Comparison of ENCODE assay signal across 7 mouse cellular contexts in the genomic region with DNA sequence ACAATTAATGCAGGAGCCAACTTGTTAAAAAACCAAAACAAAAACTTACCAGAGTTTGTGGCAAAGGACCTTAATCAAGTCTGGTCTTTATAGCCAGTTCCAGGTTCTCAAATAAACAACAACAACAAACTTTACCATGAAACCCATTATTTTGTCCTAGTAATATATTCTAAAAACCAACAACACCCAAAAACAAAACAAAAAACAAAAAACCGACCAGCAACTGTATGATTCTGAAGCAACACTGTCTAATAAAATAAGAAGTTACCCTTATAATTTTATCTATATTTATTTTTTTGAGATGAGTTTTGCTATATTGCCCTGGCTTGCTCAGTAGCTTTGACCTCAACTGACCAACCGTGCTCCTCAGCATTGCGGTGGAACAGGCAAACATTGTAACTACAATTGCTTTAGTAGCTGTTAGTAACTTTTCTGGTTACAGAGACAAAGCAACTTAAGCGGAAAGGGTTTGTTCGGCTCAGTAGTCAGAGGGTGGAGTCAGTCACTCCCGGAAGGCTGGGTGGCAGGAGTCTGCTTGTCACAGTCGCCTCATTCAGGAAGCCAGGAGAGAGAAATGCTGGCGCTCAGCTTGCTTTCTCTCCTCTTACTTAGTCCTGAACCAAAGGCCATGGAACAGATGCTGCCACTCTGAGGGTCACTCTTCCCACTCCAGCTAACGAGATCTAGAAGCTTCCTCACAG. TPM values are rescaled to one million over a fixed set of nuclear protein-coding genes. Genes with fewer than 3 reads are reported as not detected.
DNase-seq lines count a peak whose midpoint lies in the region; ATAC-seq and TF ChIP-seq lines count a peak whose summit lies in the region.

No protein-coding gene starts in this region.

- in situ Hi-C loops in CH12.LX (cut with MboI; ENCODE audit: low pct_ligation_motif_present, low pct_unique_long_range_greater_than_20kb, low sequenced_read_pairs), result no loop called here

- peak overlapping the region; percentile 57 for H3K27ac ChIP-seq in CH12.LX (ENCODE audit: insufficient read depth, low read depth)
- peak overlapping the region; percentile 27 for H3K27ac ChIP-seq in bone marrow, adult 2 months (ENCODE audit: control insufficient read depth, insufficient read depth, low read depth, low read length, poor library complexity)
- no peak overlapping the region for H3K27ac ChIP-seq in midbrain, embryonic 15.5 days
- H3K27ac ChIP-seq in limb, embryonic 10.5 days, result no peak overlapping the region

- 7% methylated on average over 9 of the region's 9 CpGs for WGBS in bone marrow, adult 2 months
- 42% methylated on average over 9 of the region's 9 CpGs for WGBS in midbrain, embryonic 15.5 days
- WGBS in limb, embryonic 10.5 days, result 58% methylated on average over 9 of the region's 9 CpGs

- peak; percentile 93 for TF ChIP-seq POLR2A in CH12.LX (IDR thresholded peaks at IDR 0.05; ENCODE audit: low read depth, low read length)
- 0 out of 2 replicates have a peak, but pooled peaks have one; percentile 9 for TF ChIP-seq POLR2A in bone marrow, adult 2 months (IDR thresholded peaks at IDR 0.05; ENCODE audit: borderline replicate concordance, control insufficient read depth, low read depth, low read length)

- TF ChIP-seq EP300 in CH12.LX (IDR thresholded peaks at IDR 0.05; ENCODE audit: low read length), result 0 out of 2 replicates have a peak, but pooled peaks have one; percentile 25

- no peaks in the 10 kb centered on the region for H3K79me2 ChIP-seq in CH12.LX (replicated peaks; ENCODE audit: control insufficient read depth, extremely low read depth, insufficient read depth, poor library complexity, severe bottlenecking)

- H3K9me3 ChIP-seq in CH12.LX (replicated peaks; ENCODE audit: low read length), result no peaks in the 10 kb centered on the region
- H3K9me3 ChIP-seq in midbrain, embryonic 15.5 days, result no peaks in the 10 kb centered on the region
- no peaks in the 10 kb centered on the region for H3K9me3 ChIP-seq in limb, embryonic 10.5 days (replicated peaks)

- peak; percentile 28; the same call in 1 of the 2 replicates for ATAC-seq in megakaryocyte, adult 5-6 weeks (ENCODE audit: poor library complexity, severe bottlenecking)
- ATAC-seq in midbrain, embryonic 15.5 days (replicated peaks), result no peak

- H3K9ac ChIP-seq in CH12.LX (ENCODE audit: insufficient read depth, low read depth), result peak overlapping the region; percentile 23; the same call in 1 of the 2 replicates
- no peak overlapping the region for H3K9ac ChIP-seq in midbrain, embryonic 15.5 days

- TF ChIP-seq CTCF in CH12.LX (conservative IDR thresholded peaks at IDR 0.05 in 1 of 2, IDR thresholded peaks at IDR 0.05 in 1 of 2; ENCODE audit: low read depth in 2 of 2, low read length in 2 of 2), result no peak
- no peak for TF ChIP-seq CTCF in bone marrow, adult 2 months (IDR thresholded peaks at IDR 0.05; ENCODE audit: control insufficient read depth, insufficient read depth, low read length)

- peak overlapping the region in 2 of 3 experiments; percentile 22 to 23 for H3K4me3 ChIP-seq in CH12.LX (replicated peaks in 1 of 3; ENCODE audit: low read depth in 2 of 3, low read length in 2 of 3, poor library complexity in 1 of 3)
- H3K4me3 ChIP-seq in bone marrow, adult 2 months (replicated peaks; ENCODE audit: control insufficient read depth, low read depth, low read length), result no peak overlapping the region
- no peak overlapping the region for H3K4me3 ChIP-seq in midbrain, embryonic 15.5 days
- no peak overlapping the region for H3K4me3 ChIP-seq in limb, embryonic 10.5 days

- TF ChIP-seq RAD21 in CH12.LX (IDR thresholded peaks at IDR 0.05; ENCODE audit: low read depth, low read length), result no peak

- no peaks in the 10 kb centered on the region for H3K36me3 ChIP-seq in CH12.LX (replicated peaks in 1 of 2; ENCODE audit: control insufficient read depth in 1 of 2, insufficient read depth in 1 of 2, low read length in 1 of 2)
- no peaks in the 10 kb centered on the region for H3K36me3 ChIP-seq in midbrain, embryonic 15.5 days (replicated peaks)
- no peaks in the 10 kb centered on the region for H3K36me3 ChIP-seq in limb, embryonic 10.5 days

- peaks cover 4 to 29% of the 10 kb centered on the region in 2 experiments; a peak in 3 of 4 replicates for H3K4me1 ChIP-seq in CH12.LX (ENCODE audit: control insufficient read depth in 1 of 2, insufficient read depth in 2 of 2)
- H3K4me1 ChIP-seq in bone marrow, adult 2 months (ENCODE audit: control insufficient read depth, insufficient read depth, low read length), result peaks cover 4% of the 10 kb centered on the region; the same call in 1 of the 2 replicates
- peaks cover 25% of the 10 kb centered on the region for H3K4me1 ChIP-seq in midbrain, embryonic 15.5 days
- peaks cover 18% of the 10 kb centered on the region for H3K4me1 ChIP-seq in limb, embryonic 10.5 days

- no peaks in the 10 kb centered on the region for H3K27me3 ChIP-seq in CH12.LX (replicated peaks)
- no peaks in the 10 kb centered on the region for H3K27me3 ChIP-seq in midbrain, embryonic 15.5 days (replicated peaks)
- no peaks in the 10 kb centered on the region for H3K27me3 ChIP-seq in limb, embryonic 10.5 days (ENCODE audit: low read depth, poor library complexity, severe bottlenecking)

- peak overlapping the region; percentile 94 for H3K4me2 ChIP-seq in CH12.LX (ENCODE audit: insufficient read depth, low read depth, poor library complexity, severe bottlenecking)
- H3K4me2 ChIP-seq in midbrain, embryonic 15.5 days, result no peak overlapping the region

- peak; percentile 88 for DNase-seq in CH12.LX (ENCODE audit: extremely low read depth)
- DNase-seq in kidney, adult 9 months, result peak; percentile 74
- peak; percentile 58 for DNase-seq in thymus, postnatal 25 days
- no peak for DNase-seq in limb, embryonic 10.5 days (ENCODE audit: low spot score)

- dilution Hi-C loops in CH12.LX (cut with MboI; ENCODE audit: extremely low pct_ligation_motif_present, extremely low pct_unique_long_range_greater_than_20kb, low sequenced_read_pairs), result no loop called here

TF ChIP-seq in CH12.LX, 34 proteins besides CTCF, POLR2A, EP300 and RAD21 (continues in another document):
- TF ChIP-seq BHLHE40 (IDR thresholded peaks at IDR 0.05; ENCODE audit: low read depth, low read length) (0 out of 2 replicates have a peak, but pooled peaks have one; percentile 19), NRF1 (IDR thresholded peaks at IDR 0.05; ENCODE audit: low read depth, low read length) (peak; percentile 42; the same call in 1 of the 2 replicates), GABPA (IDR thresholded peaks at IDR 0.05; ENCODE audit: insufficient replicate concordance, low read depth, low read length) (no peak), POLR2AphosphoS2 (IDR thresholded peaks at IDR 0.05; ENCODE audit: low read depth, low read length) (peak; percentile 74; the same call in 1 of the 2 replicates), IRF4 (IDR thresholded peaks at IDR 0.05; ENCODE audit: low read depth, low read length) (peak; percentile 45), TCF12 (IDR thresholded peaks at IDR 0.05; ENCODE audit: low read depth, low read length) (peak; percentile 85), ETS1 (conservative IDR thresholded peaks at IDR 0.05; ENCODE audit: low read depth, low read length) (peak; percentile 28; the same call in 1 of the 2 replicates), SMC3 (IDR thresholded peaks at IDR 0.05; ENCODE audit: low read depth, low read length) (no peak), NELFE (IDR thresholded peaks at IDR 0.05; ENCODE audit: low read depth, low read length) (peak; percentile 93), USF2 (conservative IDR thresholded peaks at IDR 0.05; ENCODE audit: low read depth, low read length) (no peak), CHD2 (IDR thresholded peaks at IDR 0.05; ENCODE audit: low read length) (peak; percentile 40; the same call in 1 of the 2 replicates), MXI1 (IDR thresholded peaks at IDR 0.05; ENCODE audit: low read depth, low read length) (peak; percentile 60; the same call in 1 of the 2 replicates), JUN (IDR thresholded peaks at IDR 0.05; ENCODE audit: insufficient read depth, low read depth, low read length) (no peak), RCOR1 (conservative IDR thresholded peaks at IDR 0.05; ENCODE audit: low read depth, low read length) (no peak), CHD1 (IDR thresholded peaks at IDR 0.05; ENCODE audit: low read depth, low read length) (peak; percentile 62; the same call in 1 of the 2 replicates), MAZ (IDR thresholded peaks at IDR 0.05; ENCODE audit: low read depth, low read length) (0 out of 2 replicates have a peak, but pooled peaks have one; percentile 58), MYC (IDR thresholded peaks at IDR 0.05; ENCODE audit: low read depth, low read length) (0 out of 2 replicates have a peak, but pooled peaks have one; percentile 20), SIN3A (IDR thresholded peaks at IDR 0.05; ENCODE audit: low read length) (peak; percentile 78; the same call in 1 of the 2 replicates), ZKSCAN1 (IDR thresholded peaks at IDR 0.05; ENCODE audit: borderline replicate concordance, low read depth, low read length) (no peak), TBP (conservative IDR thresholded peaks at IDR 0.05; ENCODE audit: low read depth, low read length) (peak; percentile 93), MAFK (IDR thresholded peaks at IDR 0.05; ENCODE audit: insufficient replicate concordance, low read length) (0 out of 2 replicates have a peak, but pooled peaks have one; percentile 16)

RNA-seq across cellular contexts. Expression of a gene that starts 1.4 kb away (rescaled TPM):
- total RNA-seq in CH12.LX (2012; rRNA removed) (5.3 and 6.7 TPM in 2 replicates), CH12.LX (2014; rRNA removed) (6.2 and 6.4 TPM in 2 replicates)
- 5.6 and 7.1 TPM in 2 replicates for polyA plus RNA-seq in CH12.LX (2012; ENCODE audit: insufficient read length, low read depth)
- polyA plus RNA-seq in bone marrow, adult 2 months (2011; ENCODE audit: insufficient read depth, insufficient read length, low replicate concordance, missing spikeins), result 4.0 and 6.5 TPM in 2 replicates
- 4.7 and 5.5 TPM in 2 replicates for total RNA-seq in megakaryocyte, adult 5-6 weeks (2015)
- 4.6 and 6.6 TPM in 2 replicates for total RNA-seq in megakaryocyte, adult 5-6 weeks (2017)
- polyA plus RNA-seq in midbrain, embryonic 15.5 days (2015; fragmentation: Nextera tagmentation; extraction: Ambion mirVana), result 10.6 and 11.3 TPM in 2 replicates
- 4.8 and 4.9 TPM in 2 replicates for polyA plus RNA-seq in limb, embryonic 10.5 days (2016; fragmentation: Nextera tagmentation; extraction: Ambion mirVana)

RNA-seq across cellular contexts. Expression of a gene that starts 33.8 kb away (rescaled TPM):
- total RNA-seq in CH12.LX (2012; rRNA removed) (0.88 and 2.7 TPM in 2 replicates), CH12.LX (2014; rRNA removed) (0.73 and 0.77 TPM in 2 replicates)
- polyA plus RNA-seq in CH12.LX (2012; ENCODE audit: insufficient read length, low read depth), result 0.56 and 1.1 TPM in 2 replicates
- polyA plus RNA-seq in bone marrow, adult 2 months (2011; ENCODE audit: insufficient read depth, insufficient read length, low replicate concordance, missing spikeins), result 1.4 and 7.8 TPM in 2 replicates
- 0.25 and 0.84 TPM in 2 replicates for total RNA-seq in megakaryocyte, adult 5-6 weeks (2015)
- 0.70 TPM in 1 of 2 replicates, not detected in the other for total RNA-seq in megakaryocyte, adult 5-6 weeks (2017)
- 0.26 and 0.27 TPM in 2 replicates for polyA plus RNA-seq in midbrain, embryonic 15.5 days (2015; fragmentation: Nextera tagmentation; extraction: Ambion mirVana)
- polyA plus RNA-seq in limb, embryonic 10.5 days (2016; fragmentation: Nextera tagmentation; extraction: Ambion mirVana), result 0.41 TPM in 1 of 2 replicates, not detected in the other

Comparison
In these comparisons a context has a peak if more than half of its experiments do, and no peak if none do; other contexts are left out.
1. H3K27ac ChIP-seq: peak in CH12.LX (single experiment) and bone marrow, adult 2 months (single experiment); none in midbrain, embryonic 15.5 days (single experiment) and limb, embryonic 10.5 days (single experiment).
2. H3K4me3 ChIP-seq: peak in CH12.LX (2 of 3); none in bone marrow, adult 2 months (single experiment), midbrain, embryonic 15.5 days (single experiment) and limb, embryonic 10.5 days (single experiment).